Mouse (Mus musculus): ENCODE measurements around the gene Gm21992.

GRCm38 (mm10) chr19:4749975-4750374 is 61.4 kb downstream of the Gm21992 start:
- no peak for TF ChIP-seq POLR2A (IDR thresholded peaks at IDR 0.05; ENCODE audit: borderline replicate concordance, extremely low read depth, insufficient read depth, insufficient read length, poor library complexity, severe bottlenecking)
- no peak for TF ChIP-seq CTCF (IDR thresholded peaks at IDR 0.05; ENCODE audit: borderline replicate concordance, extremely low read depth, insufficient read depth, insufficient read length)

All from brain, embryonic 14.5 days (tissue).